In genomic region chr4:62619965-62620244, GRCm38 (mm10) we compare ENCODE assay signal across 10 mouse cellular contexts.
DNase-seq lines count a peak whose midpoint lies in the region; ATAC-seq and TF ChIP-seq lines count a peak whose summit lies in the region.
"Had no signal": no experiment of that assay in that cellular context is flagged by ENCODE, and none has a peak within 500 bp of the region (broad histone marks: within the 10 kb centered on the region; RNA-seq: fewer than 3 reads in every experiment).

No protein-coding gene starts in this region.

- DNase-seq in gastrocnemius, adult 2 months = no peak
- no peak for DNase-seq in gastrocnemius, postnatal 4 days (ENCODE audit: low spot score in 2 of 2)
- DNase-seq in lung, postnatal 10 days = no peak
- no peak for DNase-seq in limb, embryonic 14.5 days (ENCODE audit: low spot score)
- DNase-seq in adrenal gland, postnatal 4 days (ENCODE audit: low spot score in 2 of 2) = no peak
- DNase-seq in gastrocnemius, postnatal 14 days = no peak
- DNase-seq: retina, postnatal 1 day had no signal

- 76% methylated on average over 3 of the region's 3 CpGs for WGBS in lung, embryonic 16.5 days
- WGBS in limb, embryonic 14.5 days = 90% methylated on average over 3 of the region's 3 CpGs
- 91% methylated on average over 3 of the region's 3 CpGs for WGBS in stomach, embryonic 16.5 days

- H3K9me3 ChIP-seq in lung, embryonic 16.5 days (ENCODE audit: control insufficient read depth, low read length) = no peaks in the 10 kb centered on the region
- no peaks in the 10 kb centered on the region for H3K9me3 ChIP-seq in limb, embryonic 14.5 days (ENCODE audit: control insufficient read depth, low read length)
- H3K9me3 ChIP-seq in stomach, embryonic 16.5 days (replicated peaks; ENCODE audit: control insufficient read depth, low read length) = no peaks in the 10 kb centered on the region

- H3K36me3 ChIP-seq in lung, embryonic 16.5 days (ENCODE audit: control insufficient read depth, insufficient read depth, low read length) = no peaks in the 10 kb centered on the region
- no peaks in the 10 kb centered on the region for H3K36me3 ChIP-seq in limb, embryonic 14.5 days (ENCODE audit: control insufficient read depth, insufficient read depth, low read length)
- no peaks in the 10 kb centered on the region for H3K36me3 ChIP-seq in stomach, embryonic 16.5 days (ENCODE audit: control insufficient read depth, insufficient read depth, low read length)

- H3K4me2 ChIP-seq in lung, embryonic 16.5 days (ENCODE audit: low read depth, low read length) = no peak overlapping the region
- H3K4me2 ChIP-seq in limb, embryonic 14.5 days (replicated peaks; ENCODE audit: low read depth, low read length, severe bottlenecking) = no peak overlapping the region
- no peak overlapping the region for H3K4me2 ChIP-seq in stomach, embryonic 16.5 days (ENCODE audit: low read depth, low read length)

- intact Hi-C loops in gastrocnemius, adult 2 months (cut with DNase I) = loop anchor here (5.0 kb wide), 1 partner anchor 72 kb away; no protein-coding TSS in a partner anchor
- intact Hi-C loops in gastrocnemius, postnatal 14 days (cut with DNase I; ENCODE audit: low total_unique reads) = no loop called here

- H3K4me3 ChIP-seq in gastrocnemius, adult 2 months = peak overlapping the region; percentile 72
- H3K4me3 ChIP-seq in lung, embryonic 16.5 days (ENCODE audit: low read length) = peak overlapping the region; percentile 43
- H3K4me3 ChIP-seq in limb, embryonic 14.5 days (replicated peaks; ENCODE audit: low read length) = peak overlapping the region; percentile 0; the same call in 1 of the 2 replicates
- peak overlapping the region; percentile 19 for H3K4me3 ChIP-seq in stomach, embryonic 16.5 days (replicated peaks; ENCODE audit: low read length)

- peaks cover 17% of the 10 kb centered on the region; the same call in 1 of the 2 replicates for H3K4me1 ChIP-seq in lung, embryonic 16.5 days (replicated peaks; ENCODE audit: control insufficient read depth, insufficient read depth, low read length)
- peaks cover 24% of the 10 kb centered on the region for H3K4me1 ChIP-seq in limb, embryonic 14.5 days (ENCODE audit: control insufficient read depth, insufficient read depth, low read length)
- H3K4me1 ChIP-seq in stomach, embryonic 16.5 days (ENCODE audit: control insufficient read depth, insufficient read depth, low read length) = peaks cover 15% of the 10 kb centered on the region

- H3K27me3 ChIP-seq in lung, embryonic 16.5 days (ENCODE audit: control insufficient read depth, insufficient read depth, low read depth, low read length) = no peaks in the 10 kb centered on the region; the same call in 1 of the 2 replicates
- H3K27me3 ChIP-seq in limb, embryonic 14.5 days (ENCODE audit: control insufficient read depth, insufficient read depth, low read length) = no peaks in the 10 kb centered on the region
- H3K27me3 ChIP-seq in stomach, embryonic 16.5 days (ENCODE audit: control insufficient read depth, insufficient read depth, low read length) = no peaks in the 10 kb centered on the region

- H3K27ac ChIP-seq in gastrocnemius, adult 2 months = peak overlapping the region; percentile 88
- peak overlapping the region; percentile 67 for H3K27ac ChIP-seq in lung, embryonic 16.5 days (ENCODE audit: low read length)
- no peak overlapping the region for H3K27ac ChIP-seq in limb, embryonic 14.5 days (replicated peaks; ENCODE audit: low read depth, low read length)
- H3K27ac ChIP-seq in stomach, embryonic 16.5 days (ENCODE audit: low read length) = peak overlapping the region; percentile 37
- H3K27ac ChIP-seq: liver, embryonic 14.5 days had no signal

- peak overlapping the region; percentile 61 for H3K9ac ChIP-seq in lung, embryonic 16.5 days (ENCODE audit: low read length)
- H3K9ac ChIP-seq in limb, embryonic 14.5 days (ENCODE audit: low read depth, low read length, severe bottlenecking) = no peak overlapping the region
- peak overlapping the region; percentile 23; the same call in 1 of the 2 replicates for H3K9ac ChIP-seq in stomach, embryonic 16.5 days (ENCODE audit: low read length)
- H3K9ac ChIP-seq: liver, embryonic 14.5 days had no signal

- ATAC-seq in lung, embryonic 16.5 days (ENCODE audit: low read depth) = no peak
- ATAC-seq in limb, embryonic 14.5 days (ENCODE audit: low FRiP score, low read depth) = no peak
- ATAC-seq in stomach, embryonic 16.5 days (ENCODE audit: insufficient read depth, low FRiP score) = no peak

- no peak for TF ChIP-seq CTCF in gastrocnemius, adult 2 months (IDR thresholded peaks at IDR 0.05)

- no peak for TF ChIP-seq POLR2A in limb, embryonic 14.5 days (IDR thresholded peaks at IDR 0.05; ENCODE audit: borderline replicate concordance, extremely low read depth, insufficient read depth, insufficient read length)

Comparison
In these comparisons a context has a peak if more than half of its experiments do, and no peak if none do; other contexts are left out.
1. H3K4me3 ChIP-seq: peak in every context shown above with its lines; median percentile 72 in gastrocnemius, adult 2 months; 43 in lung, embryonic 16.5 days; 19 in stomach, embryonic 16.5 days; 0 in limb, embryonic 14.5 days.